ENCODE assay signal across 8 mouse cellular contexts in genomic region chr9:106038865-106039264, GRCm38 (mm10). TPM values are rescaled to one million over a fixed set of nuclear protein-coding genes. Genes with fewer than 3 reads are reported as not detected.
DNase-seq lines count a peak whose midpoint lies in the region; ATAC-seq lines count a peak whose summit lies in the region.

No protein-coding gene starts in this region.

- H3K36me3 ChIP-seq in hindbrain, embryonic 15.5 days = no peaks in the 10 kb centered on the region

- peak; percentile 18 for DNase-seq in ovary, postnatal 10 days (ENCODE audit: low spot score)
- DNase-seq in ovary, adult 18-20 months (ENCODE audit: low spot score) = no peak
- peak; percentile 46 to 92 for DNase-seq in adrenal gland, adult (ENCODE audit: inconsistent age in 2 of 2, low spot score in 1 of 2)
- DNase-seq in embryo, embryonic 11 days = peak; percentile 81
- peak; percentile 48 to 75 for DNase-seq in left cerebral cortex, postnatal 36 days (ENCODE audit: low spot score in 2 of 2)
- DNase-seq in retina, embryonic 14.5 days (ENCODE audit: low spot score) = peak; percentile 87

- H3K4me1 ChIP-seq in hindbrain, embryonic 15.5 days (replicated peaks) = no peaks in the 10 kb centered on the region

- 3% methylated on average over 4 of the region's 4 CpGs for WGBS in hindbrain, embryonic 15.5 days

- no peak overlapping the region for H3K4me2 ChIP-seq in hindbrain, embryonic 15.5 days

- intact Hi-C loops in left cerebral cortex, postnatal 36 days (cut with DNase I) = loop anchor here (5.0 kb wide), 1 partner anchor 182 kb away; no protein-coding TSS in a partner anchor

- no peaks in the 10 kb centered on the region for H3K27me3 ChIP-seq in hindbrain, embryonic 15.5 days

- no peak overlapping the region for H3K27ac ChIP-seq in hindbrain, embryonic 15.5 days (replicated peaks)

- H3K9ac ChIP-seq in hindbrain, embryonic 15.5 days = no peak overlapping the region

- H3K4me3 ChIP-seq in hindbrain, embryonic 15.5 days = no peak overlapping the region

- peak; percentile 27 for ATAC-seq in hindbrain, embryonic 15.5 days (ENCODE audit: low FRiP score, low read depth)
- ATAC-seq in activated CD4-positive, CD25-positive, alpha-beta regulatory T cell, adult 4 months = no peak

- no peaks in the 10 kb centered on the region for H3K9me3 ChIP-seq in hindbrain, embryonic 15.5 days

RNA-seq across cellular contexts. Expression of gene Col6a4, which starts 57.7 kb away (rescaled TPM):
- polyA plus RNA-seq in hindbrain, embryonic 15.5 days (2015; fragmentation: Nextera tagmentation; extraction: Ambion mirVana) = 1.1 and 1.4 TPM in 2 replicates
- total RNA-seq in left cerebral cortex, postnatal 36 days (2021) = 1 to 10 TPM; 1.6 to 3.5 TPM
- polyA plus RNA-seq in activated CD4-positive, CD25-positive, alpha-beta regulatory T cell, adult 4 months (2017; shearing (Covaris generic)) = under 1 TPM in 1 of 2 experiments, not detected in 1; 0.90 TPM
